Mouse (Mus musculus) kidney, adult 2 months (tissue): Measurements from ENCODE around the gene Flvcr2.

Source experiments
- CTCF ChIP-seq: fragments of 200-500 bp; conservative IDR thresholded peaks from 2 replicates; pipeline ENCODE4 v1.5.1; 2011; ENCODE audit warnings: low read depth, mild to moderate bottlenecking, control low read depth, low read length, moderate library complexity, mixed read lengths; ENCODE audit not compliant: insufficient read depth, insufficient read length
- POLR2A ChIP-seq: fragments of 200-500 bp; IDR thresholded peaks from one replicate; pipeline ENCODE4 v1.6.1; 2011; ENCODE audit warnings: low read depth, low read length, control low read depth

DNA sequence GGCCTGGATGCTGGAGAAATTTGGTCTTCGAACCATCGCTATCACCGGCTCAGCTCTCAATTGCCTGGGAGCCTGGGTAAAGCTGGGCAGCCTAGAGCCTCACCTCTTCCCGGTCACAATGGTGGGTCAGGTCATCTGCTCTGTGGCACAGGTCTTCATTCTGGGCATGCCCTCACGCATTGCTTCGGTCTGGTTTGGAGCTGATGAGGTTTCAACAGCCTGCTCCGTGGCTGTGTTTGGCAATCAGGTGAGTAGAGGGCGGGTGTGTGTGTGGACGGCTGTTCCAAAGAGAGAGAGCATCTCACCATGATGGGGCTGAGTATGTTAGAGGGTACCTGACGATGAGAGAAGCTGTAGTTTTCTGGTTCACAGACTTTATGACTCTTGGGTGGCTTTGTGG is 1.0 kb downstream of the Flvcr2 start:
- no peak for TF ChIP-seq CTCF
- no peak for TF ChIP-seq POLR2A
